Mouse (Mus musculus) CH12.LX (cell line): ENCODE results near the gene Smg6. TPM values are rescaled to one million over a fixed set of nuclear protein-coding genes. Genes with fewer than 3 reads are reported as not detected.

ENCODE experiments used
- DNase-seq: peaks from one replicate; pipeline ENCODE4 v3.0.0-alpha.2; 2013; ENCODE audit errors: extremely low read depth
- H3K27ac ChIP-seq: 2 replicates; pipeline ENCODE4 v1.5.1; 2012; ENCODE audit warnings: low read depth, mild to moderate bottlenecking, control low read depth, moderate library complexity; ENCODE audit not compliant: insufficient read depth
- H3K27me3 ChIP-seq: replicated peaks from 2 replicates; pipeline ENCODE3; 2012; ENCODE audit warnings: inconsistent platforms
- H3K36me3 ChIP-seq, 2 experiments: replicated peaks in 1 of 2; 2 replicates each; pipeline versions ENCODE3 to v1.6.1; 2012; ENCODE audit warnings: inconsistent platforms in 1 of 2, low read length in 1 of 2, mild to moderate bottlenecking in 1 of 2, mixed read lengths in 1 of 2, moderate library complexity in 1 of 2; ENCODE audit not compliant: control insufficient read depth in 1 of 2, insufficient read depth in 1 of 2
- H3K4me1 ChIP-seq, 2 experiments: 2 replicates each; pipeline ENCODE4 v1.6.1; 2012; ENCODE audit warnings: inconsistent platforms in 1 of 2, moderate library complexity in 1 of 2; ENCODE audit not compliant: insufficient read depth in 2 of 2, control insufficient read depth in 1 of 2
- H3K4me2 ChIP-seq: 2 replicates; pipeline ENCODE4 v1.6.1; 2012; ENCODE audit warnings: low read depth, mild to moderate bottlenecking, control low read depth; ENCODE audit not compliant: poor library complexity, insufficient read depth, severe bottlenecking
- H3K4me3 ChIP-seq, 3 experiments: fragments of 150-350 bp in 1 of 3; sonication (generic) in 1 of 3; replicated peaks in 1 of 3; 2 replicates each; pipeline versions ENCODE3 to v1.5.1; 2011 to 2012; ENCODE audit warnings: low read depth in 2 of 3, low read length in 2 of 3, mild to moderate bottlenecking in 2 of 3, moderate library complexity in 2 of 3, control low read depth in 1 of 3, improper control_type of control experiment in 1 of 3, inconsistent platforms in 1 of 3, mixed read lengths in 1 of 3; ENCODE audit not compliant: poor library complexity in 1 of 3
- H3K79me2 ChIP-seq: replicated peaks from 2 replicates; pipeline ENCODE4 v1.6.1; 2012; ENCODE audit warnings: mild to moderate bottlenecking, moderate library complexity; ENCODE audit not compliant: control insufficient read depth, poor library complexity, insufficient read depth, severe bottlenecking; ENCODE audit errors: extremely low read depth
- H3K9ac ChIP-seq: 2 replicates; pipeline ENCODE4 v1.6.1; 2012; ENCODE audit warnings: low read depth, mild to moderate bottlenecking, control low read depth, moderate library complexity; ENCODE audit not compliant: insufficient read depth
- H3K9me3 ChIP-seq: replicated peaks from 2 replicates; pipeline ENCODE3; 2012; ENCODE audit warnings: low read length, inconsistent platforms, mixed read lengths
- CHD2 ChIP-seq: IDR thresholded peaks from 2 replicates; pipeline ENCODE4 v1.6.1; 2011; ENCODE audit warnings: low read length, improper control_type of control experiment
- CTCF ChIP-seq, 2 experiments: IDR thresholded peaks in 1 of 2; conservative IDR thresholded peaks in 1 of 2; 2 replicates each; pipeline ENCODE4 v1.5.1; 2011 to 2012; ENCODE audit warnings: low read depth in 2 of 2, low read length in 2 of 2, improper control_type of control experiment in 1 of 2, inconsistent platforms in 1 of 2, mild to moderate bottlenecking in 1 of 2, moderate library complexity in 1 of 2
- EP300 ChIP-seq: IDR thresholded peaks from 2 replicates; pipeline ENCODE4 v1.6.1; 2011; ENCODE audit warnings: low read length, improper control_type of control experiment
- ETS1 ChIP-seq: conservative IDR thresholded peaks from 2 replicates; pipeline ENCODE4 v1.6.1; 2012; ENCODE audit warnings: low read depth, mild to moderate bottlenecking, inconsistent platforms, low read length, improper control_type of control experiment, moderate library complexity
- GABPA ChIP-seq: IDR thresholded peaks from 2 replicates; pipeline ENCODE4 v1.6.1; 2012; ENCODE audit warnings: low read depth, low read length, improper control_type of control experiment, inconsistent platforms; ENCODE audit not compliant: insufficient replicate concordance
- HCFC1 ChIP-seq: IDR thresholded peaks from 2 replicates; pipeline ENCODE4 v1.6.1; 2012; ENCODE audit warnings: low read depth, mild to moderate bottlenecking, inconsistent platforms, low read length, improper control_type of control experiment
- IRF4 ChIP-seq: IDR thresholded peaks from 2 replicates; pipeline ENCODE4 v1.6.1; 2014; ENCODE audit warnings: low read depth, mild to moderate bottlenecking, inconsistent platforms, low read length, improper control_type of control experiment
- JUN ChIP-seq: IDR thresholded peaks from 2 replicates; pipeline ENCODE4 v1.6.1; 2011; ENCODE audit warnings: low read depth, mild to moderate bottlenecking, low read length, improper control_type of control experiment, moderate library complexity; ENCODE audit not compliant: insufficient read depth
- JUND ChIP-seq: conservative IDR thresholded peaks from 2 replicates; pipeline ENCODE4 v1.6.1; 2011; ENCODE audit warnings: low read depth, low read length, improper control_type of control experiment
- KAT2A ChIP-seq: IDR thresholded peaks from 2 replicates; pipeline ENCODE4 v1.6.1; 2012; ENCODE audit warnings: low read length, improper control_type of control experiment, inconsistent platforms; ENCODE audit not compliant: insufficient replicate concordance
- MEF2A ChIP-seq: IDR thresholded peaks from 2 replicates; pipeline ENCODE4 v1.6.1; 2014; ENCODE audit warnings: low read depth, mild to moderate bottlenecking, inconsistent platforms, low read length, improper control_type of control experiment, borderline replicate concordance
- MXI1 ChIP-seq: IDR thresholded peaks from 2 replicates; pipeline ENCODE4 v1.6.1; 2011; ENCODE audit warnings: mild to moderate bottlenecking, low read depth, low read length, improper control_type of control experiment
- MYC ChIP-seq: IDR thresholded peaks from 2 replicates; pipeline ENCODE4 v1.6.1; 2011; ENCODE audit warnings: low read depth, mild to moderate bottlenecking, improper control_type of control experiment, low read length
- NELFE ChIP-seq: IDR thresholded peaks from 2 replicates; pipeline ENCODE4 v1.6.1; 2011; ENCODE audit warnings: low read depth, low read length, improper control_type of control experiment
- POLR2AphosphoS2 ChIP-seq: IDR thresholded peaks from 2 replicates; pipeline ENCODE4 v1.6.1; 2011; ENCODE audit warnings: low read depth, low read length, improper control_type of control experiment
- TBP ChIP-seq: conservative IDR thresholded peaks from 2 replicates; pipeline ENCODE4 v1.6.1; 2011; ENCODE audit warnings: low read depth, low read length, improper control_type of control experiment
- TCF12 ChIP-seq: IDR thresholded peaks from 2 replicates; pipeline ENCODE4 v1.6.1; 2014; ENCODE audit warnings: low read depth, mild to moderate bottlenecking, inconsistent platforms, low read length, improper control_type of control experiment
- USF1 ChIP-seq: IDR thresholded peaks from 2 replicates; pipeline ENCODE4 v1.6.1; 2014; ENCODE audit warnings: low read depth, mild to moderate bottlenecking, inconsistent platforms, low read length, improper control_type of control experiment
- USF2 ChIP-seq: conservative IDR thresholded peaks from 2 replicates; pipeline ENCODE4 v1.6.1; 2011; ENCODE audit warnings: low read depth, low read length, improper control_type of control experiment
- ZKSCAN1 ChIP-seq: IDR thresholded peaks from 2 replicates; pipeline ENCODE4 v1.6.1; 2012; ENCODE audit warnings: low read depth, inconsistent platforms, low read length, improper control_type of control experiment, borderline replicate concordance
- ZMIZ1 ChIP-seq: IDR thresholded peaks from 2 replicates; pipeline ENCODE4 v1.6.1; 2012; ENCODE audit warnings: low read depth, mild to moderate bottlenecking, inconsistent platforms, low read length, improper control_type of control experiment
- dilution Hi-C: fragments of 300-500 bp; cut with MboI; formaldehyde crosslinking; loops from 2 replicates; pipeline ENCODE4 v1.14.3; 2020; ENCODE audit warnings: low sequenced_read_pairs; ENCODE audit not compliant: extremely low pct_unique_long_range_greater_than_20kb, extremely low pct_ligation_motif_present
- in situ Hi-C: fragments of 300-500 bp; cut with MboI; formaldehyde crosslinking; loops from 3 replicates; pipeline ENCODE4 v1.14.3; 2019; ENCODE audit warnings: low sequenced_read_pairs, low pct_ligation_motif_present, low pct_unique_long_range_greater_than_20kb, mixed read lengths
- polyA plus RNA-seq: library from polyadenylated mRNA; unstranded; fragments of >175 nt; gene quantifications from 2 replicates; pipeline ENCODE4 v1.2.1, GENCODE M21; 2012; ENCODE audit warnings: low read depth; ENCODE audit not compliant: insufficient read length
- total RNA-seq, 2 experiments: library from RNA; depleted of rRNA; stranded (reverse); fragments of 300-350 nt in 1 of 2; fragments of >200 nt in 1 of 2; gene quantifications; 2 replicates each; pipeline ENCODE4 v1.2.3; 2012 to 2014

Gene Smg6
- total and polyA plus RNA-seq, 3 experiments, result 9.0 to 18.5 (median 12.1) TPM

- in situ Hi-C loops (no loop called here), dilution Hi-C loops (no loop called here)
- DNase-seq, result peak; percentile 77
- Histone ChIP-seq H3K36me3 (peaks cover 11 to 36% of the 10 kb centered on the region in 2 experiments), H3K4me3 (peak overlapping the region; percentile 78 to 95 (median 93)), H3K27me3 (no peaks in the 10 kb centered on the region), H3K9me3 (no peaks in the 10 kb centered on the region), H3K4me1 (peaks cover 0 to 24% of the 10 kb centered on the region in 2 experiments; a peak in 2 of 4 replicates), H3K4me2 (peak overlapping the region; percentile 99), H3K27ac (peak overlapping the region; percentile 96), H3K9ac (peak overlapping the region; percentile 98), H3K79me2 (peaks cover 47% of the 10 kb centered on the region)
- TF ChIP-seq HCFC1, result no peak
- no peak for TF ChIP-seq MXI1
- TF ChIP-seq CHD2, result no peak; the same call in 1 of the 2 replicates
- no peak for TF ChIP-seq TCF12
- no peak for TF ChIP-seq CTCF (conservative IDR thresholded peaks at IDR 0.05 in 1 of 2, IDR thresholded peaks at IDR 0.05 in 1 of 2; ENCODE audit: low read depth in 2 of 2, low read length in 2 of 2)
- TF ChIP-seq TBP, result 0 out of 2 replicates have a peak, but pooled peaks have one; percentile 32
- no peak for TF ChIP-seq USF2
- no peak for TF ChIP-seq GABPA
- peak; percentile 94 for TF ChIP-seq JUN
- no peak for TF ChIP-seq KAT2A
- TF ChIP-seq MYC, result no peak
- TF ChIP-seq IRF4, result 0 out of 2 replicates have a peak, but pooled peaks have one; percentile 48
- TF ChIP-seq EP300, result peak; percentile 70
- TF ChIP-seq ZKSCAN1, result no peak
- peak; percentile 41 for TF ChIP-seq ETS1
- no peak; the same call in 1 of the 2 replicates for TF ChIP-seq NELFE
- no peak for TF ChIP-seq USF1
- no peak for TF ChIP-seq ZMIZ1
- no peak for TF ChIP-seq POLR2AphosphoS2
- peak; percentile 97 for TF ChIP-seq JUND
- TF ChIP-seq MEF2A, result no peak; the same call in 1 of the 2 replicates
Observed at GRCm38 (mm10) chr11:74926388-74927005, 874 bp downstream of the Smg6 start.
